Mouse (Mus musculus) lung, embryonic 14.5 days (tissue): Measurements from ENCODE around the gene Klhl29. TPM values are rescaled to one million over a fixed set of nuclear protein-coding genes. Genes with fewer than 3 reads are reported as not detected.

ENCODE experiments used
- ATAC-seq: fragments of 200-750 bp; cut with Nextera tagmentation; 2 replicates; pipeline ENCODE4 v1.8.0; 2017; ENCODE audit warnings: mild to moderate bottlenecking, moderate TSS enrichment, moderate library complexity; ENCODE audit not compliant: insufficient read depth
- DNase-seq: peaks from one replicate; pipeline ENCODE4 v3.0.0-alpha.2; 2015
- H3K27ac ChIP-seq: fragments of 300-500 bp; sonication (generic); 2 replicates; pipeline ENCODE4 v1.5.1; 2014; ENCODE audit warnings: low read depth, mild to moderate bottlenecking, moderate library complexity
- H3K27me3 ChIP-seq: fragments of 300-500 bp; sonication (generic); 2 replicates; pipeline ENCODE4 v1.6.1; 2014; ENCODE audit warnings: low read length, control low read depth; ENCODE audit not compliant: insufficient read depth
- H3K36me3 ChIP-seq: fragments of 300-500 bp; sonication (generic); 2 replicates; pipeline ENCODE4 v1.6.1; 2014; ENCODE audit warnings: control low read depth; ENCODE audit not compliant: insufficient read depth
- H3K4me1 ChIP-seq: fragments of 300-500 bp; sonication (generic); 2 replicates; pipeline ENCODE4 v1.6.1; 2014; ENCODE audit warnings: antibody characterized with exemption, control low read depth; ENCODE audit not compliant: insufficient read depth
- H3K4me2 ChIP-seq: fragments of 300-500 bp; sonication (generic); 2 replicates; pipeline ENCODE4 v1.6.1; 2014; ENCODE audit warnings: mild to moderate bottlenecking
- H3K4me3 ChIP-seq: fragments of 300-500 bp; sonication (generic); 2 replicates; pipeline ENCODE4 v1.5.1; 2014; ENCODE audit warnings: low read depth, low read length
- H3K9ac ChIP-seq: fragments of 300-500 bp; sonication (generic); 2 replicates; pipeline ENCODE4 v1.6.1; 2014
- H3K9me3 ChIP-seq: fragments of 300-500 bp; sonication (generic); 2 replicates; pipeline ENCODE4 v1.6.1; 2016; ENCODE audit warnings: low read depth, low read length, control low read depth
- CTCF ChIP-seq: IDR thresholded peaks from 2 replicates; pipeline ENCODE4 v1.5.1; 2016; ENCODE audit warnings: antibody characterized with exemption, low read depth
- WGBS: fragments of 180-500 bp; shearing (Covaris S2); extraction: QIAGEN DNeasy Blood & Tissue Kit; methylation state at CpG from one replicate; pipeline ENCODE4 v1.1.7; 2014; 5-methylcytosine and 5-hydroxymethylcytosine counted together
- polyA plus RNA-seq: library from polyadenylated mRNA; unstranded; fragments of >200 nt; fragmentation: Nextera tagmentation; extraction: Ambion mirVana; gene quantifications from 2 replicates; pipeline ENCODE4 v1.2.1, GENCODE M21; 2014

The Klhl29 gene
- polyA plus RNA-seq, 1 experiment from 2014 or later = 1.2 TPM

DNA sequence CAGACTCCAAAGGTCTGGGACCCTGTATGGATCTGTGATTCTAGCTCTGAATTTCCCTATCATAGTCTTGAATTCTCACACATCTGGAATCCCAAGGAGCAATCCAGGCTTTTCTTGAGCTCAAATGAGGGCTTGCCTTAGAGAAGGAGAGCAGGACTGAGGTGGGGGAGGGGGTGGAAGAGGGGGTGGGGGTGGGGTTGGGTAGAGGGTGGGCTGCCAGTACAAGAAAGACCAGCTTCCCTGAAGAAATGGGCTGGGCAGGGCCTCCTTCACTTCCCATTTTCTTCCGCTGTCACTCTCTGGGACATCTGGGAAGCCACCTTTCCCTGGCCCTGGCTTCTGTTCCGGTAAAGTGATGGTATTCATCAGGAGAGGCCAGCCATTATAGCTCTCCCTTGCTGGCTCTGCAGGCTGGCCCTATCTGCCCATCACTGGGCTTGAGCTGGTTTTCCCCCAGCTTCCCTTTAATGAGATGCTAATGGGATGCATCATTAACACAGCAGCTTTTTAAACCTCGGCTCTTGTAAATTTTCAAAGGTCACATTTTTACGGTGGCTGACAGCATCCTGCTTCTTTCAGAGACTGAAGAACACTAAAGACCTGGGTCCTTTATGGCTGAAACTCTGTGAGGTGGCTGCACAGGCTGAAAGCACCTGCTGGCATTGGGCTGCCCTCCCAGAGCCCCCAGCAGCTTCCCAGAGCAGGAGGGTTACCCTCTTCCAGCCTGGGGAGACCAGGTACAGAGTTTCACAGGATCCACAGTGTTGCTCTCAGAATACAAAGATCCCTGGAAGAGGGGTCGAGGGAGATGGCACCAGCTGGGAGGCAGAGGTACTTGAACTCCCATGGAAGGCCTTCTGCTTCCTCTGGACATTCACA, 231.3 kb downstream of the Klhl29 start:
- no peak overlapping the region for H3K4me2 ChIP-seq
- no peak overlapping the region for H3K27ac ChIP-seq
- DNase-seq = no peak
- H3K4me1 ChIP-seq = no peaks in the 10 kb centered on the region
- no peaks in the 10 kb centered on the region for H3K27me3 ChIP-seq
- no peak overlapping the region for H3K4me3 ChIP-seq
- WGBS = 59% methylated on average over 5 of the region's 5 CpGs
- H3K9ac ChIP-seq = no peak overlapping the region
- TF ChIP-seq CTCF = no peak
- no peak for ATAC-seq
- no peaks in the 10 kb centered on the region for H3K9me3 ChIP-seq
- H3K36me3 ChIP-seq = no peaks in the 10 kb centered on the region

GRCm38 (mm10) chr12:5143224-5143623, 232.3 kb downstream of the Klhl29 start:
- ATAC-seq = peak; percentile 52; the same call in 1 of the 2 replicates
- peak; percentile 12 for DNase-seq

GRCm38 (mm10) chr12:5142776-5143175, 232.7 kb downstream of the Klhl29 start:
- no peaks in the 10 kb centered on the region for H3K4me1 ChIP-seq
- TF ChIP-seq CTCF = peak; percentile 81
- no peaks in the 10 kb centered on the region for H3K27me3 ChIP-seq
- no peaks in the 10 kb centered on the region for H3K9me3 ChIP-seq
- DNase-seq (peak; percentile 91), ATAC-seq (peak; percentile 36; the same call in 1 of the 2 replicates)
- H3K4me2 ChIP-seq = no peak overlapping the region
- no peak overlapping the region for H3K27ac ChIP-seq
- 19% methylated on average over 3 of the region's 3 CpGs for WGBS
- no peaks in the 10 kb centered on the region for H3K36me3 ChIP-seq
- no peak overlapping the region for H3K9ac ChIP-seq
- H3K4me3 ChIP-seq = no peak overlapping the region

More at GRCm38 (mm10) chr12:5143224-5143623, 232.3 kb downstream of the Klhl29 start:
- H3K4me1 ChIP-seq = no peaks in the 10 kb centered on the region
- 72% methylated on average over 5 of the region's 5 CpGs for WGBS
- no peak overlapping the region for H3K4me2 ChIP-seq
- no peaks in the 10 kb centered on the region for H3K27me3 ChIP-seq
- no peaks in the 10 kb centered on the region for H3K9me3 ChIP-seq
- no peak overlapping the region for H3K27ac ChIP-seq
- no peak overlapping the region for H3K9ac ChIP-seq
- H3K36me3 ChIP-seq = no peaks in the 10 kb centered on the region
- no peak for TF ChIP-seq CTCF
- no peak overlapping the region for H3K4me3 ChIP-seq

DNA sequence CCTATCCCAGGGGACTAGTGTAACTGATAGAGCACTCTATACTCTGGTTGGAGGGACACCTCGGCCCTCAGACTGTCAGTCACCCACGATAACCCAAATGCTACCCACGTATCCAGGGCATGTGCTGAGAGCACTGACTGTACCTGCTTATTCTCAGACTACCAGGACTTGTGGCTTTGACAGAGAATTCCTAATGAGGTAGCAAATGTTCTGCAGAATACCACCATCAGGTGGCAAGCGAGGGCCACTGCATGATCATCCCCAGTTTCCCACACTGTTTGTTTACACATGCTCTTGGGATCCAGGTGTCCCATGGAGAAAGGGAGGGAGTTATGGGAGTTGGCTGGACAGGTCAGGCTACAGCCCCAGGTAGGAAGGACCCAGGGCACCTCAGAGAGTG, 234.4 kb downstream of the Klhl29 start:
- ATAC-seq (no peak), DNase-seq (no peak)
- 61% methylated on average over 4 of the region's 4 CpGs for WGBS
- Histone ChIP-seq H3K9ac (no peak overlapping the region), H3K27ac (no peak overlapping the region), H3K9me3 (no peaks in the 10 kb centered on the region), H3K4me3 (no peak overlapping the region), H3K4me2 (no peak overlapping the region), H3K4me1 (no peaks in the 10 kb centered on the region), H3K36me3 (no peaks in the 10 kb centered on the region), H3K27me3 (no peaks in the 10 kb centered on the region)
- TF ChIP-seq CTCF = peak; percentile 60

DNA sequence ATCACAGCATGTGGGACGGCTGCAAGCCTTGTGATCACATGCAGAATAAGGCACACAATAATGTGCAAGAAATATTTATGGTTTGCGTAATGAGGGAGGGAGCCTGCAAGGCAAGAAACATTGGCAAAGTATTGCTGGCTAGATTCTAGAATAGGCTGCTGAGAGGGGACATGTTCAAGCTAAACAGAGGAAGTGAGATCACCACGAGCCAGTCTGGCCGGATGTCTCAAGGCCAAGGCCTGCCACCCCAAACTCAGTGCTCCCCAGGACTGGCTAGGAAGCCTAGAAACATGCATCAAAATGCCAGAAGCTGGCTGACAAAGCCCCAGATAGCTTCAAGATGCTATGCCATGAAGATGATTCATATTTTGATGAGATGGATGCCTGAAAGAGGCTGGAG, 236.2 kb downstream of the Klhl29 start:
- H3K9me3 ChIP-seq = no peaks in the 10 kb centered on the region
- no peaks in the 10 kb centered on the region for H3K4me1 ChIP-seq
- no peaks in the 10 kb centered on the region for H3K27me3 ChIP-seq
- ATAC-seq = no peak
- H3K4me3 ChIP-seq = no peak overlapping the region
- no peaks in the 10 kb centered on the region for H3K36me3 ChIP-seq
- H3K4me2 ChIP-seq = no peak overlapping the region
- TF ChIP-seq CTCF = no peak
- no peak overlapping the region for H3K27ac ChIP-seq
- peak; percentile 16 for DNase-seq
- H3K9ac ChIP-seq = no peak overlapping the region
- 65% methylated on average over 4 of the region's 4 CpGs for WGBS

DNA sequence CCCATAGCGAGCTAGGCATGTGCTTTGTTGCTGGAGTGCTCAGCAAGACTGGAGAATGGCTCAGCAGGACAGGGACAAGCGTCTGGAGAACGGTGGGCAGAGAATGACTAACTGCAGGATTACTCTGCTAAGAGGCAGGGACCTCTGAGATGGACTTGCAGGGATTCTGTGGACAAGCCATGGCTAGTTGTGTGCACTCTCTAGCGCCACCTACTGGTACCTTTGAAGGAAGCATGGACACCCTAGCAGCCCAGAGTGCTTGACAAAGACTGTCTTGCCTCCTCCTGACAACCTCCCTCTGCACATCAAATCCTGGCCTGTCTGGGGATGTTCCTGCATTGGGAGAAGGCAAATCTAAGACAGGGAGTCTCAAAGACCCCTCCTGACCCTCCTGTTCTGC, 239.2 kb downstream of the Klhl29 start:
- Histone ChIP-seq H3K27me3 (no peaks in the 10 kb centered on the region), H3K9ac (no peak overlapping the region), H3K36me3 (no peaks in the 10 kb centered on the region), H3K4me1 (no peaks in the 10 kb centered on the region), H3K9me3 (no peaks in the 10 kb centered on the region), H3K27ac (no peak overlapping the region), H3K4me2 (no peak overlapping the region), H3K4me3 (no peak overlapping the region)
- WGBS = 35% methylated on average over 4 of the region's 4 CpGs
- peak; percentile 84 for DNase-seq
- peak; percentile 89 for TF ChIP-seq CTCF
- peak; percentile 75 for ATAC-seq

GRCm38 (mm10) chr12:5129190-5129589, 246.3 kb downstream of the Klhl29 start:
- Histone ChIP-seq H3K9ac (no peak overlapping the region), H3K4me3 (no peak overlapping the region), H3K27me3 (no peaks in the 10 kb centered on the region), H3K4me1 (no peaks in the 10 kb centered on the region), H3K36me3 (no peaks in the 10 kb centered on the region), H3K27ac (no peak overlapping the region), H3K9me3 (no peaks in the 10 kb centered on the region), H3K4me2 (no peak overlapping the region)
- TF ChIP-seq CTCF = no peak
- DNase-seq (no peak), ATAC-seq (no peak)
- WGBS = 71% methylated on average over 4 of the region's 4 CpGs
